Mouse (Mus musculus): ENCODE measurements around the gene Smcr8. TPM values are rescaled to one million over a fixed set of nuclear protein-coding genes. Genes with fewer than 3 reads are reported as not detected.

Smcr8 gene
- polyA plus RNA-seq, 1 experiment from 2014 or later: 34.4 TPM

DNA sequence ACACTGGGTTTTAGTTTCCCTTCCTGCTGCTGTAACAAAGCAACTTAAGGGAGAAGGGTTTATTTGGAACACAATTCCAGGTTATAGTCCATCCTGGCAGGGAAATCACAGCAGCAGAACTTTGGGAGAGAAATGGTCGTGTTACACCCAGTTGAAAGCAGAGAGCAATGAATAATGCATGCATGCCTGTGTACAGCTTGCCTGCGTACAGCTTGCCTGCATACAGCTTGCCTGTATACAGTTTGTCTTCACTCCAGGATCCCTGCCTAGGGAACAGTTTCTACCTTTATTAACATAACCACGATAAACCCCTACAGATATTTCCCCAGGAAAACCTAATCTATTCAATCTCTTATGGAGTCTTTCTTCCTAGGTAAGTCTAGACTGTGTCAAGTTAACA, 6.5 kb upstream of the Smcr8 start:
- no peaks in the 10 kb centered on the region for H3K36me3 ChIP-seq (ENCODE audit: inconsistent target)
- H3K79me2 ChIP-seq (ENCODE audit: inconsistent target): peaks cover 90% of the 10 kb centered on the region
- no peak overlapping the region for H3K4me3 ChIP-seq (ENCODE audit: inconsistent target)
- WGBS (ENCODE audit: missing documents): 97% methylated on average over 3 of the region's 3 CpGs
- peak overlapping the region; percentile 81 for H3K27ac ChIP-seq

GRCm38 (mm10) chr11:60772161-60772560, 5.2 kb upstream of the Smcr8 start:
- H3K4me3 ChIP-seq (ENCODE audit: inconsistent target): no peak overlapping the region
- peaks cover 80% of the 10 kb centered on the region for H3K79me2 ChIP-seq (ENCODE audit: inconsistent target)
- 92% methylated on average over 4 of the region's 4 CpGs for WGBS (ENCODE audit: missing documents)
- no peaks in the 10 kb centered on the region for H3K36me3 ChIP-seq (ENCODE audit: inconsistent target)
- H3K27ac ChIP-seq: no peak overlapping the region

- H3K27ac ChIP-seq: peak overlapping the region; percentile 99
- H3K79me2 ChIP-seq (ENCODE audit: inconsistent target): peaks cover 78% of the 10 kb centered on the region
- WGBS (ENCODE audit: missing documents): 95% methylated on average over 2 of the region's 3 CpGs
- peaks cover 8% of the 10 kb centered on the region; the same call in 1 of the 2 replicates for H3K36me3 ChIP-seq (ENCODE audit: inconsistent target)
- H3K4me3 ChIP-seq (ENCODE audit: inconsistent target): no peak overlapping the region; the same call in 1 of the 2 replicates
Observed at GRCm38 (mm10) chr11:60774158-60774689, 3.1 kb upstream of the Smcr8 start.

DNA sequence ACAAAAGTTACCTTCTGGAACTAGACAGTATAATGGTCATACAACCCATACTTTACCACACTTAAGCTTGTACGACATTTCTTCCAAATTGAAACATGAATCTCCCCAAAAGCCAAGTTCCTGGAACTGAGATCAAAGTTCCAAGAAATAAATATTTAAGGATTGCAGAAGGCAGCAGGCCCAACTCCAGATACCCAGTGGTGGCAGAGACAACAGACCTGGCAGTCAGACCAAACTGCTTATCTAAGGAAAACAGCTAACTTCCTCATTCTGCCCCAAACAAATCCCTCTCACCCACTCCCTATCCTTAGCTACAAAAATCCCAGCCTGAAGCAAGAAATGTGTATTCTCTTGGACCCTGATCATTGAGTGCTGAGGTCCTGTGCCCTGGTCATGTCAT, 2.5 kb upstream of the Smcr8 start:
- peaks cover 12% of the 10 kb centered on the region; the same call in 1 of the 2 replicates for H3K36me3 ChIP-seq (ENCODE audit: inconsistent target)
- H3K4me3 ChIP-seq (ENCODE audit: inconsistent target): no peak overlapping the region; the same call in 1 of the 2 replicates
- WGBS (ENCODE audit: missing documents): 0% methylated on average over 1 of the region's 1 CpGs
- peak overlapping the region; percentile 99 for H3K27ac ChIP-seq
- peaks cover 84% of the 10 kb centered on the region for H3K79me2 ChIP-seq (ENCODE audit: inconsistent target)

GRCm38 (mm10) chr11:60775578-60775977, 1.7 kb upstream of the Smcr8 start:
- peak overlapping the region; percentile 99 for H3K27ac ChIP-seq
- H3K36me3 ChIP-seq (ENCODE audit: inconsistent target): peaks cover 17% of the 10 kb centered on the region; the same call in 1 of the 2 replicates
- 54% methylated on average over 6 of the region's 6 CpGs for WGBS (ENCODE audit: missing documents)
- peaks cover 87% of the 10 kb centered on the region for H3K79me2 ChIP-seq (ENCODE audit: inconsistent target)
- H3K4me3 ChIP-seq (ENCODE audit: inconsistent target): peak overlapping the region; percentile 96

DNA sequence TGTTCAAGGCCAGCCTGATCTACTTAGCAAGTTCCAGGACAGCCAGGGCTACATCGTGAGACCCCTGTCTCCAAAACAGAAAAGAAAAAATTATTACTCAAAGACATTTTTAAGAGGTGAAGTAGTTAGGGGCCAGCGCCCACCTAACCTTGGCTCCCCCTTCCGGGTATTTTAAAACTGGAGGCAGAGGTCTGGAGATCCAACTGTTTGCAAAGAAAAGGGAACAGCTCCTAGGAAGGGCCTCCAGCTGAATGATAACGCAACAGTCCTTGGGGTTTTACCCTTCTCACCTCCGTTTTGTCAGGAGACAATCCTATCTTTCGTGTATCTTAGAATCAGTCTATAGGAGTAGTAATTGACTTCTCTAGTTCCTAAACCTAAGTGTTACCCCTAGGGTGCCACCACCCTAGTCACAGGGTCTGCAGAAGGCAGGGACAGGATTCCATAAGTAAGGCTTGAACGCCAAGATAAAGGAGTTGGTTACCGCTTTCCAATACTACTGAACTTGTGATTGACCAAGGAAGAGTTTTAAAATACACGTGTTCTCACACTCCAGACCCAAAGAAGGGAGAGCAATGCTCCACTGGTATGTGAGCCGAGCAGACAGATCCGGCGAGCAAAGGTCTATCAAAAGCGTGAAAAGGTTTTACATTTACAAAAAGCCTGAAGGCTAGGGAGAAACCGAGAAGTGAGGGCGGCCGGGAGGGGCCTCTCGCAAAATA, 1.1 kb upstream of the Smcr8 start:
- Histone ChIP-seq H3K4me3 (ENCODE audit: inconsistent target) (peak overlapping the region; percentile 96), H3K27ac (peak overlapping the region; percentile 99), H3K36me3 (ENCODE audit: inconsistent target) (peaks cover 20% of the 10 kb centered on the region; the same call in 1 of the 2 replicates), H3K79me2 (ENCODE audit: inconsistent target) (peaks cover 87% of the 10 kb centered on the region)
- WGBS (ENCODE audit: missing documents): 5% methylated on average over 16 of the region's 17 CpGs

- peak overlapping the region; percentile 96 for H3K4me3 ChIP-seq (ENCODE audit: inconsistent target)
- 25% methylated on average over 16 of the region's 16 CpGs for WGBS (ENCODE audit: missing documents)
- H3K79me2 ChIP-seq (ENCODE audit: inconsistent target): peaks cover 87% of the 10 kb centered on the region
- peak overlapping the region; percentile 99 for H3K27ac ChIP-seq
- peaks cover 26% of the 10 kb centered on the region; the same call in 1 of the 2 replicates for H3K36me3 ChIP-seq (ENCODE audit: inconsistent target)
Observed at GRCm38 (mm10) chr11:60777801-60778370, 562 bp downstream of the Smcr8 start.

DNA sequence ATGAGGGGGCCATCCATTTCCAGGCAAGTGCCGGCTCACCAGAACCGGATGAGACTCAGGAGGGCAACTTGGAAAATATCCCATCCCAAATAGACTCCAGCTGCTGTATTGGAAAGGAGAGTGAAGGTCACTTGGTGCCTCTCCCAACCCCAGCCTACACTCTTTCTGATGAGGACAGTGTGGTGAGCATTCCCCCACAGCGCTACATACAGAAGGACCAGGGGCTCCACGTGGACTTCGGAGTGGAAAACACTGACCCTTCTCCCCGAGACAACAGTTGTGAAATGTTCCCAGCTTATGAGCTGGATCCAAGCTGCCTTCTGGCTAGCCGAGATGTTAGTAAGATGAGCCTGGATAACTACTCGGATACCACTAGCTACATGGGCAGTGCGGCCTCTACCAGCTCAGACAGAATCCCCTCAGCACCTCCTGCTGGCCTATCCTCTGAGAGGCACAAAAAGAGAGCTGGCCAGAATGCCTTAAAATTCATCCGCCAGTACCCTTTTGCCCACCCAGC, 2.4 kb downstream of the Smcr8 start:
- H3K36me3 ChIP-seq (ENCODE audit: inconsistent target): peaks cover 40% of the 10 kb centered on the region

GRCm38 (mm10) chr11:60784179-60784922, 7.0 kb downstream of the Smcr8 start:
- Histone ChIP-seq H3K27ac (no peak overlapping the region), H3K4me3 (ENCODE audit: inconsistent target) (no peak overlapping the region), H3K36me3 (ENCODE audit: inconsistent target) (peaks cover 70% of the 10 kb centered on the region), H3K79me2 (ENCODE audit: inconsistent target) (peaks cover 99% of the 10 kb centered on the region)
- WGBS (ENCODE audit: missing documents): 27% methylated on average over 8 of the region's 8 CpGs

More for the DNA sequence above, 2.4 kb downstream of the Smcr8 start:
- WGBS (ENCODE audit: missing documents): 93% methylated on average over 10 of the region's 10 CpGs
- Histone ChIP-seq H3K4me3 (ENCODE audit: inconsistent target) (peak overlapping the region; percentile 34), H3K79me2 (ENCODE audit: inconsistent target) (peaks cover 87% of the 10 kb centered on the region), H3K27ac (no peak overlapping the region)

DNA sequence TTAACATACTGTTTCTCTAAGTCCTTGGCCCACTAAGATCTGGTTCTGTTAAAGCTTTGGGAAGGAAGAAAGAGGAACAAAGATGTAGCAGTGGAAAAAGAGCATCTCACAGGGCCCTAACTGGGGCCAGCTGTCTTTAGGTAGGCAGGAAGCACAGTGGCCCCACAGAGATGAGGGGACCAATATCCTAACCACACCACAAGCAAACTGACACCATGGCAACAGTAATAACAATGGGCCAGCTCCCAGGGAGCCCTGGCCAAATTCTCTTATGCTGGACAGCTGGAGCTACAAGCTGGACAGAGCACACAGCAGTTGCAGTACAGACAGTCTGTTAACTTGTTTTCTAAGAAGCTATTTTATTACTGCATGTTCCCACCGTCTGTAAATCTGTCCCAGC, 10.3 kb downstream of the Smcr8 start:
- 46% methylated on average over 1 of the region's 1 CpGs for WGBS (ENCODE audit: missing documents)
- H3K79me2 ChIP-seq (ENCODE audit: inconsistent target): peaks cover 66% of the 10 kb centered on the region
- peaks cover 65% of the 10 kb centered on the region for H3K36me3 ChIP-seq (ENCODE audit: inconsistent target)
- no peak overlapping the region for H3K27ac ChIP-seq
- H3K4me3 ChIP-seq (ENCODE audit: inconsistent target): no peak overlapping the region

- H3K36me3 ChIP-seq (ENCODE audit: inconsistent target): peaks cover 52% of the 10 kb centered on the region; the same call in 1 of the 2 replicates
Observed at GRCm38 (mm10) chr11:60790472-60790871, 13.1 kb downstream of the Smcr8 start.

DNA sequence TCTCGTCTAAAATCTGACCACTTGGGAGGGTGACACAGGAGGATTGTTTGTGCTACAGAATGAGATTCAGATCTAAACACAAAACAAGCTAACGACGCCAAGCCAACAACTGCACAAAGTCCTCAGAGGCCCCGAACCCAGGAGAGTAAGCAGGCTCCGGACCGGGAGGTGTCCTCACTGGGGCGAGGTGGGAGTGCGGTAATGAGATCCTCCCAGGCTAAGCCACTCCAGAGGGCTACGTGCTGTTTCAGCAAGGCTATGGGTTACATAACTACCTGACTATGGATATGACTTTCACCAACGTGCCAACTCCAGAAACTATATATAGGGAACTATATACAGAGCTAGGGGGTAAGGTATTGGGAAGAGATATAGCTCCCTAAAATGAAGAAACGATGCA, 19.0 kb downstream of the Smcr8 start:
- 87% methylated on average over 11 of the region's 11 CpGs for WGBS (ENCODE audit: missing documents)
- no peaks in the 10 kb centered on the region for H3K79me2 ChIP-seq (ENCODE audit: inconsistent target)

More at GRCm38 (mm10) chr11:60790472-60790871, 13.1 kb downstream of the Smcr8 start:
- 96% methylated on average over 2 of the region's 2 CpGs for WGBS (ENCODE audit: missing documents)
- Histone ChIP-seq H3K4me3 (ENCODE audit: inconsistent target) (no peak overlapping the region), H3K27ac (no peak overlapping the region), H3K79me2 (ENCODE audit: inconsistent target) (peaks cover 37% of the 10 kb centered on the region)

GRCm38 (mm10) chr11:60799977-60800376, 22.7 kb downstream of the Smcr8 start:
- Histone ChIP-seq H3K36me3 (ENCODE audit: inconsistent target) (no peaks in the 10 kb centered on the region), H3K27ac (no peak overlapping the region), H3K4me3 (ENCODE audit: inconsistent target) (no peak overlapping the region), H3K79me2 (ENCODE audit: inconsistent target) (no peaks in the 10 kb centered on the region)
- WGBS (ENCODE audit: missing documents): 92% methylated on average over 4 of the region's 4 CpGs

More for the DNA sequence above, 19.0 kb downstream of the Smcr8 start:
- Histone ChIP-seq H3K4me3 (ENCODE audit: inconsistent target) (no peak overlapping the region), H3K36me3 (ENCODE audit: inconsistent target) (peaks cover 8% of the 10 kb centered on the region; the same call in 1 of the 2 replicates), H3K27ac (no peak overlapping the region)

DNA sequence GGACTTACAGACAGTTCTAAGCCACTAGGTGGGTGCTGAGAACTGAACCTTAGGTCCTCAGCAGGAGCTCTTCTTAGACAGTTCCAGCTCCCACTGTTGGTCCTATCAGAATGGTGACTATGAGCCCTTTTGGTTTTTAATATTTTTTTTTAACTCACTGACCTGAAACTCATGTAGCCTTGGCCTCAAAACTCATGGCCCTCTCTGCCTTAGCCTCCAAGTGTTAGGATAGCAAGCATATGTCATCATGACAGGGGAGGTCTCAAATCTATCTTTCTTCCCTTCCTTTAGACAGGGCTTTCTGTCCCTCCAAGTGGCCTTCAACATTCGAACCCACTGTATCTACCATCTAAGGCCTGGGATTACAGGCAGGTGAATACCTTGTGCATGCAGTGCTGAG, 23.6 kb downstream of the Smcr8 start:
- Histone ChIP-seq H3K36me3 (ENCODE audit: inconsistent target) (no peaks in the 10 kb centered on the region), H3K27ac (no peak overlapping the region), H3K4me3 (ENCODE audit: inconsistent target) (no peak overlapping the region), H3K79me2 (ENCODE audit: inconsistent target) (no peaks in the 10 kb centered on the region)
- WGBS (ENCODE audit: missing documents): 100% methylated on average over 1 of the region's 1 CpGs
